ENCODE assay signal across 10 mouse cellular contexts in genomic region chr16:32190011-32190441, GRCm38 (mm10). TPM values are rescaled to one million over a fixed set of nuclear protein-coding genes. Genes with fewer than 3 reads are reported as not detected.
A peak's percentile ranks its signal among the peaks of the same experiment; 100 is the strongest.
DNase-seq lines count a peak whose midpoint lies in the region; ATAC-seq lines count a peak whose summit lies in the region.
"Had no signal": no experiment of that assay in that cellular context is flagged by ENCODE, and none has a peak within 500 bp of the region (broad histone marks: within the 10 kb centered on the region; RNA-seq: fewer than 3 reads in every experiment).

No protein-coding gene starts in this region.

- H3K27me3 ChIP-seq in limb, embryonic 10.5 days (ENCODE audit: low read depth, poor library complexity, severe bottlenecking), result no peaks in the 10 kb centered on the region
- H3K27me3 ChIP-seq in forebrain, embryonic 13.5 days, result no peaks in the 10 kb centered on the region

- peak overlapping the region; percentile 5; the same call in 1 of the 2 replicates for H3K27ac ChIP-seq in limb, embryonic 10.5 days
- no peak overlapping the region for H3K27ac ChIP-seq in forebrain, embryonic 13.5 days

- H3K4me2 ChIP-seq in forebrain, embryonic 13.5 days, result no peak overlapping the region

- H3K9ac ChIP-seq in forebrain, embryonic 13.5 days, result no peak overlapping the region

- WGBS in limb, embryonic 10.5 days, result 58% methylated on average over 12 of the region's 12 CpGs
- 53% methylated on average over 12 of the region's 12 CpGs for WGBS in forebrain, embryonic 13.5 days

- no peaks in the 10 kb centered on the region for H3K36me3 ChIP-seq in limb, embryonic 10.5 days
- H3K36me3 ChIP-seq in forebrain, embryonic 13.5 days (ENCODE audit: poor library complexity, severe bottlenecking), result no peaks in the 10 kb centered on the region

- H3K4me3 ChIP-seq in limb, embryonic 10.5 days, result no peak overlapping the region
- H3K4me3 ChIP-seq in forebrain, embryonic 13.5 days, result no peak overlapping the region
- H3K4me3 ChIP-seq: erythroblast, embryonic 14.5 days had no signal

- H3K4me1 ChIP-seq in limb, embryonic 10.5 days, result peaks cover 6% of the 10 kb centered on the region
- H3K4me1 ChIP-seq in forebrain, embryonic 13.5 days, result no peaks in the 10 kb centered on the region

- H3K9me3 ChIP-seq in limb, embryonic 10.5 days (replicated peaks), result no peaks in the 10 kb centered on the region
- no peaks in the 10 kb centered on the region for H3K9me3 ChIP-seq in forebrain, embryonic 13.5 days (replicated peaks)

- no peak for ATAC-seq in forebrain, embryonic 13.5 days
- ATAC-seq in erythroblast, adult 5-6 weeks (replicated peaks; ENCODE audit: low FRiP score, poor library complexity, severe bottlenecking), result no peak
- ATAC-seq: Patski had no signal

- DNase-seq in layer of hippocampus, adult 11-12 months (ENCODE audit: low spot score), result peak; percentile 34
- DNase-seq in layer of hippocampus, postnatal 10 days (ENCODE audit: low spot score in 2 of 2), result no peak
- DNase-seq in brain, adult 2 months (ENCODE audit: low read depth, low spot score), result peak; percentile 57
- DNase-seq in limb, embryonic 10.5 days (ENCODE audit: low spot score), result no peak
- DNase-seq in monocyte, adult 2 months (ENCODE audit: low read depth in 1 of 2, low spot score in 2 of 2), result peak; percentile 74 to 75
- DNase-seq in gastrocnemius, postnatal 4 days (ENCODE audit: low spot score in 2 of 2), result no peak

RNA-seq across cellular contexts. Expression of gene Bex6, which starts 10.4 kb away (rescaled TPM):
- total RNA-seq in layer of hippocampus, postnatal 10 days (2021), result not detected
- 0.25 and 0.26 TPM in 2 replicates for polyA plus RNA-seq in limb, embryonic 10.5 days (2016; fragmentation: Nextera tagmentation; extraction: Ambion mirVana)
- polyA plus RNA-seq in forebrain, embryonic 13.5 days (2015; fragmentation: Nextera tagmentation; extraction: Ambion mirVana), result not detected in 2 replicates
- 1.9 and 6.9 TPM in 2 replicates for total RNA-seq in erythroblast, adult 5-6 weeks (2015; ENCODE audit: low replicate concordance)
- total RNA-seq in erythroblast, adult 5-6 weeks (2017; ENCODE audit: low replicate concordance), result 3.2 and 7.8 TPM in 2 replicates
- not detected for total RNA-seq in gastrocnemius, postnatal 4 days (2021)
- polyA plus RNA-seq: erythroblast, embryonic 14.5 days; Patski had no signal

RNA-seq across cellular contexts. Expression of gene Nrros, which starts 24.6 kb away (rescaled TPM):
- 1 to 10 TPM; 7.6 to 8.8 TPM for total RNA-seq in layer of hippocampus, postnatal 10 days (2021)
- 7.5 and 9.7 TPM in 2 replicates for polyA plus RNA-seq in limb, embryonic 10.5 days (2016; fragmentation: Nextera tagmentation; extraction: Ambion mirVana)
- polyA plus RNA-seq in forebrain, embryonic 13.5 days (2015; fragmentation: Nextera tagmentation; extraction: Ambion mirVana), result 6.7 and 7.2 TPM in 2 replicates
- 29.0 and 38.5 TPM in 2 replicates for total RNA-seq in erythroblast, adult 5-6 weeks (2015; ENCODE audit: low replicate concordance)
- 18.1 and 25.4 TPM in 2 replicates for total RNA-seq in erythroblast, adult 5-6 weeks (2017; ENCODE audit: low replicate concordance)
- total RNA-seq in gastrocnemius, postnatal 4 days (2021), result 10 to 100 TPM; 13.3 to 15.2 TPM
- polyA plus RNA-seq: Patski had no signal

RNA-seq across cellular contexts. Expression of gene Fbxo45, which starts 56.9 kb away (rescaled TPM):
- 10 to 100 TPM; 40.0 to 40.2 TPM for total RNA-seq in layer of hippocampus, postnatal 10 days (2021)
- 15.6 and 17.1 TPM in 2 replicates for polyA plus RNA-seq in limb, embryonic 10.5 days (2016; fragmentation: Nextera tagmentation; extraction: Ambion mirVana)
- polyA plus RNA-seq in forebrain, embryonic 13.5 days (2015; fragmentation: Nextera tagmentation; extraction: Ambion mirVana), result 8.8 and 8.9 TPM in 2 replicates
- total RNA-seq in erythroblast, adult 5-6 weeks (2015; ENCODE audit: low replicate concordance), result 1.9 and 2.7 TPM in 2 replicates
- total RNA-seq in erythroblast, adult 5-6 weeks (2017; ENCODE audit: low replicate concordance), result 8.0 and 10.0 TPM in 2 replicates
- 10 to 100 TPM; 13.8 to 14.1 TPM for total RNA-seq in gastrocnemius, postnatal 4 days (2021)

RNA-seq across cellular contexts. Expression of gene Wdr53, which starts 57.0 kb away (rescaled TPM):
- total RNA-seq in layer of hippocampus, postnatal 10 days (2021), result 10 to 100 TPM; 11.9 to 14.3 TPM
- polyA plus RNA-seq in limb, embryonic 10.5 days (2016; fragmentation: Nextera tagmentation; extraction: Ambion mirVana), result 19.0 and 20.8 TPM in 2 replicates
- 15.4 and 18.3 TPM in 2 replicates for polyA plus RNA-seq in forebrain, embryonic 13.5 days (2015; fragmentation: Nextera tagmentation; extraction: Ambion mirVana)
- total RNA-seq in erythroblast, adult 5-6 weeks (2015; ENCODE audit: low replicate concordance), result 0.58 and 2.3 TPM in 2 replicates
- 5.3 and 5.6 TPM in 2 replicates for total RNA-seq in erythroblast, adult 5-6 weeks (2017; ENCODE audit: low replicate concordance)
- 1 to 10 TPM; 8.5 to 9.0 TPM for total RNA-seq in gastrocnemius, postnatal 4 days (2021)

Comparison
In these comparisons a context has a peak if more than half of its experiments do, and no peak if none do; other contexts are left out.
1. DNase-seq: peak in layer of hippocampus, adult 11-12 months (single experiment), brain, adult 2 months (single experiment) and monocyte, adult 2 months (2 of 2); none in layer of hippocampus, postnatal 10 days (0 of 2), limb, embryonic 10.5 days (single experiment) and gastrocnemius, postnatal 4 days (0 of 2).